ENCODE assay signal across 34 mouse cellular contexts in the genomic region with DNA sequence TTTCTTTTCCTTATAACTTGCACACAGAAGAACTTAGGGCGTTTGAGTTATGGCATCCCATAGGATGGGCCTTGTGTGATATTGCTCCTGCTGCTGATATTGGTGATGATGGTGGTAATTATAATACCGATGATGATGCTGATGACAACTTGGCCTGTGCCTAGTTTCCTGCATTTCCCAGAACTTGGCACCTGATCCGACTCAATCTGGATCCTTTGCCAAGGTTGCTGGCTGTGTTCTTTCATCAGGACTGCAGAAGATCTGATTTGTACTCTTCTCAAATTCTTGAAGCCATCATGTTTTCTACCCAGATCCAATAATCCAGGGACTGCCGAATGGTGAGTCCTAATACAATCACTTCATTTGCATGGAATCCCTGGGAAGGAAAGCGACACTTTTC. TPM values are rescaled to one million over a fixed set of nuclear protein-coding genes. Genes with fewer than 3 reads are reported as not detected.
"Had no signal": no experiment of that assay in that cellular context is flagged by ENCODE, and none has a peak within 500 bp of the region (broad histone marks: within the 10 kb centered on the region; RNA-seq: fewer than 3 reads in every experiment).

No protein-coding gene starts in this region.

- H3K36me3 ChIP-seq: embryonic facial prominence, embryonic 10.5 days; embryonic facial prominence, embryonic 12.5 days; embryonic facial prominence, embryonic 13.5 days; embryonic facial prominence, embryonic 15.5 days; forebrain, embryonic 10.5 days; forebrain, embryonic 12.5 days; forebrain, embryonic 15.5 days; heart, embryonic 12.5 days had no signal

- DNase-seq: cerebellum, adult 2 months; cerebellum, adult 9-10 months; cerebellum, postnatal 36 days; embryo, embryonic 11 days; forebrain, postnatal 0 days; gastrocnemius, adult 2 months; gastrocnemius, postnatal 10 days; gastrocnemius, postnatal 14 days; gastrocnemius, postnatal 25 days; gastrocnemius, postnatal 36 days; heart, adult 11 months; heart, adult 18-20 months; heart, adult 2 months had no signal

- H3K27me3 ChIP-seq: embryonic facial prominence, embryonic 12.5 days; embryonic facial prominence, embryonic 13.5 days; embryonic facial prominence, embryonic 15.5 days; forebrain, embryonic 12.5 days; forebrain, embryonic 13.5 days; forebrain, embryonic 15.5 days; heart, embryonic 12.5 days had no signal

- H3K9me3 ChIP-seq: embryonic facial prominence, embryonic 10.5 days; embryonic facial prominence, embryonic 12.5 days; embryonic facial prominence, embryonic 15.5 days; forebrain, embryonic 10.5 days; forebrain, embryonic 12.5 days; forebrain, embryonic 13.5 days; forebrain, embryonic 15.5 days had no signal

- H3K27ac ChIP-seq: embryonic facial prominence, embryonic 10.5 days; embryonic facial prominence, embryonic 12.5 days; embryonic facial prominence, embryonic 13.5 days; embryonic facial prominence, embryonic 15.5 days; forebrain, embryonic 10.5 days; forebrain, embryonic 12.5 days; forebrain, embryonic 13.5 days; forebrain, embryonic 15.5 days; gastrocnemius, adult 2 months; heart, adult 2 months had no signal

- H3K4me1 ChIP-seq: embryonic facial prominence, embryonic 10.5 days; embryonic facial prominence, embryonic 12.5 days; embryonic facial prominence, embryonic 13.5 days; embryonic facial prominence, embryonic 15.5 days; forebrain, embryonic 10.5 days; forebrain, embryonic 12.5 days; forebrain, embryonic 13.5 days; forebrain, embryonic 15.5 days; heart, embryonic 12.5 days had no signal

- H3K4me3 ChIP-seq: embryonic facial prominence, embryonic 10.5 days; embryonic facial prominence, embryonic 12.5 days; embryonic facial prominence, embryonic 13.5 days; embryonic facial prominence, embryonic 15.5 days; erythroblast, embryonic 14.5 days; forebrain, embryonic 10.5 days; forebrain, embryonic 12.5 days; forebrain, embryonic 13.5 days; forebrain, embryonic 15.5 days; gastrocnemius, adult 2 months; heart, adult 2 months; heart, embryonic 12.5 days had no signal

RNA-seq across cellular contexts. Expression of a gene that starts 32.5 kb away (rescaled TPM):
- total RNA-seq: common myeloid progenitor, adult 5-6 weeks; forebrain, postnatal 0 days; gastrocnemius, adult 18-20 months; gastrocnemius, adult 2 months; gastrocnemius, adult 8-10 months; gastrocnemius, postnatal 10 days; gastrocnemius, postnatal 25 days; gastrocnemius, postnatal 36 days; gastrocnemius, postnatal 4 days; granulocyte monocyte progenitor cell, adult 5-6 weeks; heart, adult 18-20 months; heart, adult 2 months had no signal
- polyA plus RNA-seq: cortical plate, adult 2 months; embryonic facial prominence, embryonic 10.5 days; embryonic facial prominence, embryonic 11.5 days; embryonic facial prominence, embryonic 15.5 days; erythroblast, embryonic 14.5 days; forebrain, embryonic 10.5 days; forebrain, embryonic 11.5 days; forebrain, embryonic 12.5 days; forebrain, embryonic 13.5 days; forebrain, embryonic 14.5 days; forebrain, embryonic 15.5 days; gonadal fat pad, adult 2 months; heart, adult 2 months; heart, embryonic 11.5 days; heart, embryonic 12.5 days had no signal
